Mouse (Mus musculus): ENCODE results near the gene Nudcd3. TPM values are rescaled to one million over a fixed set of nuclear protein-coding genes. Genes with fewer than 3 reads are reported as not detected.

Gene Nudcd3
- 10 to 100 TPM; 28.9 to 32.6 TPM for polyA plus RNA-seq (2017; shearing (Covaris generic))

DNA sequence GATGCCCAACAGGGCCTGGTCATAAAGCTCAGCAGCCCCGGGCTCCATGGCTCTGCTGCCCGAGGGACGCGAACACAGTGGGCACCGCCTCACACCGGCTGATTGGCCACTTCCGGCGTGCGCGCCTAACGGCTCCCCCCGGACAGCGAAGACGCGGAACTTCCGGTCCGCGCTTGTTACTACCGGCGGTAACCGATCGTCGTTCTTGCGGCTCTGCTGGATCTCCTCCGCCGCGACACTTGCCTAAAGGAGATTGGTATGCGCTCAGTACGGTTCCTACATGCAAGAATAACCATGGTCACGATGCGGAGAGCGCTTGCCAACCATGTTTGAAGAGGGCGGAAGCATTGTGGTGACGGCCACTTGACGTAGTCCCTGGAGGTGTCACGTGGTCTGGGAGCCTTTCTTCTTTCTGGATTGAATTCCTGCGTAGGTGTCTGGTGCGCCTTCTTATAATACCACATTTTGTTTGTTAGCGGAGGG is at the start of gene Nudcd3:
Gene Nudcd3 (minus strand): TSS at position 329 of the 483 bp plus-strand sequence.
- peak; percentile 88 for ATAC-seq

DNA sequence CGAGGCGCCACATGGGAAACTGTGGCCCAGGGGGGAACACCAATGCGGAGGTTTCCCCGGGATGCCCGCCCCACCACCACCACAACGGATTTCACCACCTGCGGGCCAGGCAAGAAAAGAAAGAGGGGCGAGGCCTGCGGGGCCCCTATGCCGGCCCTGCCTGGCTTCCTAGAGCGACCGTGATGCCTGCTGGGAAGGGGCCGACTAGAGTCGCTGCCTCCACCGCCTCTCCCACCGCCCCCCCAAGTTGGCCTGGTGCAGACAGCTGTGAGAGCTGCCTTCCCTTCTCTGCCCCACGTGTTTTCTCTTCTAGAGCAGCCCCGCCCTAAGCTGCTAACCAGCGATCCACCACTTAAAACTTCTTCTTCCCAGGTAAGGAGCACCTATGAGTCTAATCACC is 44.5 kb upstream of the Nudcd3 start:
- no peak for ATAC-seq

DNA sequence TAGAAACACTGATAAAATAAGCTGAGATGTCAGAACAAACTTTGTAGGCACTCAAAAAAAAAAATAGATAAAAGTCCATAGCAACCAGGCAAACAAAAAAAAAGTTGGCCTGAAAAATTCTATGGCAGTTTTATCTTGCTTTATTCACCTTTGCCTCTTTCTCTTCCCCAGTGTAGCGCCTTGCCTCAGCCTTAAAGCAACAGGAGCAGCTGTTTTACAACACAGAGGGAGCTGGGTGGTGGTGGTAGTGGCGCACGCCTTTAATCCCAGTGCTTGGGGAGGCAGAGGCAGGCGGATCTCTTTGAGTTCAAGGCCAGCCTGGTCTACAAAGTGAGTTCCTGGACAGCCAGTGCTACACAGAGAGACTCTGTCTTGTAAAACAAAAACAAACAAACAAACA is 32.8 kb upstream of the Nudcd3 start:
- no peak for ATAC-seq

DNA sequence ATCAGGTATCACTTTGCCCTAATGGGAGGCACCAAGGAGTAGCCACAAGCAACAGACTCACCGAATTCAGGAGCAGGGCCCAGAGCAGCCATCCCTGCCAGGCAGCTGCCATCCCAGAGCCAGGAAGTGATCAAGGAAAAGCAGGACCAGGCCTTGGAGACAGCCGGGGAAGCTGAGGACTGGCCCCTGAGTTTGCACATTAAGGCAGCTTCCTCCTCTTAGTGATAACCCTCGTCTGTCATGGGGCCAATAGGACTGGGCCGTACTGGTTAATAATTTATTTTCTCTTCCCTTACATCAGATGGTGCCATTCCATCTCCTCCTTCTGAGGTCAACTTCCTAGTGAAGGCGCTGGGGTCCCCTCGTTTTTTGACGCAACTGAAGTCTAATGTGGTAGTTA is 29.8 kb upstream of the Nudcd3 start, which contains the start of gene Npc1l1:
Gene Npc1l1 (minus strand): TSS at position 132 of the 400 bp plus-strand sequence.
- no peak for ATAC-seq

DNA sequence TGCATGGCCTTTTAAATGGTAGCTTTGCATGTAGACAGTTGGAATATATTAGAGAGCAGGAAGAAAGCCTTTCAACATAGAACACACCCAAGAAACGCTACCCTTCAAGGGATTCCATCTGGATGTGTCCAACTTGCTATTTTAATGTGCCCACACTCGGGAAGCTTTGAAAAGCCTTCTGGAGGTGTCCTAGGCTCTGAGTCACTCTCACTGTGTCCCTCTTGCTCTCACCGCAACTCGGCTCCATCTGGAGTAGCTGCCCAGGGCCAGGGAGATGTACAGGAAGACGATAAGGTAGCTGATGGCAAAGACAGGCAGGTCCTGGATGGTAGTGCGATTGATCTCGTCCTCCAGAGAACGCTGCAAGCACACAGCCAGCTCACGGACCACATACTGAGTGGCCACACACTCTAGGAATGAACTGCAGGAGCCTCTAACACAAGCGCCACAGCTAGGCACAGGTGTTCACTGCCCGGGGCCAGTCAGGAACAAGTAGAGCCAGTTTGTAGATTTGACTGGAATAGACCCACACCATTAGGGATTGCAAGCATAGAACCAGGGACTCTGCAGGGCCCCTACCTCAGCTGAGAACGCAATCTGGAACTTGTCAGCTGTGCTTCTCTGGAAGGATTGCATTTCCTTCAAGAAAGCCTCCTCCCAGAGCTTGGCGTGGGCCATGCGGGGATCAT is 24.5 kb upstream of the Nudcd3 start:
- ATAC-seq: no peak

DNA sequence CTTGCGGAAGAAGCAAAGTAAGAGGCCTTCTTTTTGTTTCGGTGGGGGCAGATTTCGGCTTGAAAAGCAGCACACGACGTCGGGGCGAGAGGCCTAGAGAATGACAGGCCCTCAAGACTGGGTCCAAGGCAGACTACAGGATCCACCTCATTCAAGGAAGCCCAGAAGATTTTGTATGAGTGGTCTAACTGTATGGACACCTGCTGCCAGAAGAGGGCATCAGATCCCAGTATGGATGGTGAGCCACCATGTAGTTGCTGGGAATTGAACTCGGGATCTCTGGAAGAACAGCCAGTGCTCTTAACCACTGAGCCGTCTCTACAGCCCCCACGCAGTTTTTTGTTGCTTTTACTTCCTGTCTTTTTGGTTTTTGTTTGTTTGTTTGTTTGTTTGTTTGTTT is 22.0 kb upstream of the Nudcd3 start:
- no peak for ATAC-seq

DNA sequence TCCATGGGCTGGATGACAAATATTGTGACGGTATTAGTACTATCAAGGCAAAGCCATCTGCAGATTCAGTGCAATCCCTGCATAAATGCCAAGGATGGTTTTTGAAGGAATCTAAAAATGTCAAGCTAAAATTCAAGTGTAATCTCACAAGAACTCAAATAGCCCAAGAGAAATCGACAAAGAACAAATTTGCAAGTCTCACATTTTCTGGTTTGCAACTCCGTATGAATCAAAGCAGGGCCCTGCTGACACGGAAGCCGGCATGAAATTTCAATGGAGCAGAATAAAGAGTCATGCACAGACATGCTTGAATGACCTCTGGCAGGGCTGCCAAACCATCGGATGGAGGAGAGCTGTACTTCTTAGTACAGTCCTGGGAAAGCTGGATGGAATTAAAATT is 19.8 kb upstream of the Nudcd3 start:
- ATAC-seq: no peak

DNA sequence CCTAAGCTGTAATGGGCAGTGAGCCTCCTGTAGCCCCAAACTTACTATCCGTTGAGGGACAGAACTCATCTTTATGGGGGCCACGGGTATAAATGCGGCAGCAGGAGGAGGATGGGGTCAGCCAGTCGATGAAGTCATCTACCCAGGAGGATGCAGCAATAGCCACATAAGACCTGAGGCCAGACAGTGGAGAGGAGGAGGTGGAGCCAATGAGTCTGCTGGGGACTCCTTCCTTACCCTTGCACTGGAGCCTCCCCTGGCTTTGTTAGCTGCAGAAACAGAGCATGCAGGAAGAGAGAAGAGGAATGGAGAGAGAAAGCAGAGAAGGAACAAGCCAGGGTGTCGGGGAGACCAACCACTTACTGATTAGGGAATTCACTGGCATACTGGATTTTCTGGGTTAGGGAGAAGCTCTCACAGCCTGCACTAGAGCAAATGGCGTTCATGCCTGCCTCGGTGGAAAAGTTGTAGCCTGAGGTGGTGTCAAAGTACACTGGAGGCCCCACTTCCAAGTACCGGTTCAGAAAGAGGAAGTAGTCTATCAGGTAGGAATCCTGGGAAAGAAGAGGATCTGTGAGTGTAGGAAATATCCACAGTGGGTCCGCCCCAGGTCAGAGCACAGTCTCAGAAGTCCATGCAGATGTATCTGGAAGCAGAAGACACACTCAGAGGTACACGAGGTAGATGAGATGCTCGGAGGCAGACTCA is 18.1 kb upstream of the Nudcd3 start:
- no peak for ATAC-seq

DNA sequence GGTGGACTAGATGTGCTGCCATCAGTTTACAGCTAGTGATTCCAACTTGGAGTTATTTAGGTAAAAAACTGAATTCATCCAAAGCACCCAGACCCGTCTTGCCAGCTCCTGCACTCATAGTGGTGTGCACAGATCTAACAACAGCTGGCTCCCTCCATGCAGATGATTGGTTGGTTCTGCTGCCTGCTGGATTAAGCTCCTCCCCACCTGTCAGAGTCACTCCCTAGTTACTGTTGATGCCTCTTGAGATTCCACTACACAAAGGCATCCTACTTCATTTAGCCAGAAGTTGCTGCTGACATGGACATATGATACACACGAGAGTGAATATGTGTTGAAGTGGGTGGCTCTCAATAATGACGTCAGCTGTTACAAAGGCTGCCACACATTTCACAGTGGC is 16.6 kb upstream of the Nudcd3 start:
- no peak for ATAC-seq

DNA sequence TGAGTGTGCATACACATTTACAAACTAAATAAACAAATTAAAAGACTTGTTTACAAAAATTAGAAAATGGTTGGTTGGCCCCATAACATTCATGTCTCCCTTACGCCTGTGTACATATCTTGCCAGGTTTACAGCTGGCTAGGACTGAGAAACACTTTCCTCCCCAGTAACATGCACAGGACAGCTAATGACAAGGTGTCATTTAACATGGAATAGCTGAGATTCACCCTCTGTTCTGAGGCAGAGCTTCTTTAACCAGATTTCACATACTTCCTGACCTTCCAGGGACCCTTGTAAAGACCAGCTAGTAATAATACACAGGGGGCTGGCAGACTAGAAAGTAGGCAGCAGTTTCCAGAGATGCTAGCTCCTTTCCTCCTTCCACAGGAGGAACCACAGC is 7.9 kb upstream of the Nudcd3 start:
- no peak for ATAC-seq

DNA sequence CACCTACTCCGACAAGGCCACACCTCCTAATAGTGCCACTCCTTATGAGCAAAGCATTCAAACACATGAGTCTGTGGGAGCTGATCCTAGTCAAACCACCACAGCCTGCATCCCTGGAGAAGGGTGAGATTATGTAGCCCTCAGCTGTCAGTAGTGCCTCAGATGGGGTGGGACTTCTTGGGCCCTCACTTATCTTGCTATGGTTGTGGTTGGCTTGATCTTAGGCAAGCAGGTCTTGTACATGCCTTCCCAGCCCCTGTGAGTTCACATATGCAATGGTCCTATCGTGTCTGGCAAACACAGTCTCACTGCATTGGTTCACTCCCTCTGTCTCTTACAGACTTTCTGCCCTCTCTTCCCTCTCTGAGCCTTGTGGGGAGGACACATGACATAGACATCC is 6.9 kb upstream of the Nudcd3 start:
- no peak for ATAC-seq

DNA sequence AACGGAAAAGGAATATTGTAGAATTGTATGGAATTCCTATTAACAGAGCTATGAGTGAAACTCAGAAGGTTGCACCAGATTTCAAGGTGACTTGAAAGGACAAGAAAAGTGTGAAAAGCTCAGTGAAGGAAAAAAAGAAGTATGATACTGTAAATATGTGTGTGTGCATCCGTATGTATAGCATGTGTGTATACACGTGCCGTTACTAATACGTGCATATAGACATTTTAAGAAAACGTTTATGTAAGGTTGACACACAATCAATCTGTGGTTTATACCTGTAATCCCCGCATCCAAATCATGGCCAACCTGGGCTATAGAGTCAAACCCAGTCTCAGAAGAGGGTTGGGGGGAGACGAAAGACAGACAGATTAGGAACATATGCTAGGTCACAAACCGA is 355 bp upstream of the Nudcd3 start:
- ATAC-seq: no peak

DNA sequence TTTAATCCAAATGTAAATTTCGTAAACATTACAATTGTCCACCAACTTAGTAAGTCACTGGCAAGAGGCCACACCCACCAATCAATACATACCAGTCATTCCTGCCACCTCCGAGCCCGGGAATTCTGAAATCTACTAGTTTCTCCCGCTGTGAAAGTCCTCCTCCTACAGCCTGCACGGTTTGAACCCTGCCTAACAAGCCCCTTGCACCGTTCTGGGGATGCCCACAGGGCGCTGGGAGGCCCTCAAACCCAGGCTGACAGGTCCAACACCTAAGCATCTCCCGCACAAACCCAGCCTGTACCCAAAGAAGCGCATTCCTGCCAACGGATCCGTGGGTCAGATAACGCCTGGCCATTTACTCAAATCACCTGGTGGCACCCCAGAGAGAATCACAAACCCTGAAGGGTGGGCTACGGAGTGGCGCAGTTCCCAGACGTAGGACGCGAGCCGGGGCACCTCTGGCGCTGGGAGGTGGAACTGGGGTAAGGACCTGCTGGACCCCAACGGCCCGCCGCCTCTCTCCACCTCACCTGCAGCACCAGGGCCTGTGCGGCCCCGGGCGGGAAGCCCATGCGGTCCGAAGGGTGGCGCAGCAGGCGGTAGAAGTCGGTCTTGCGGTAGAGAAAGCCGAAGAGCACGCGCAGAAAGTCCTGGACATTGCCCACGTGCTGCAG is 667 bp downstream of the Nudcd3 start, which contains the start of gene A730071L15Rik:
Gene A730071L15Rik (plus strand): TSS at position 620 of the 677 bp plus-strand sequence.
- no peak for ATAC-seq

DNA sequence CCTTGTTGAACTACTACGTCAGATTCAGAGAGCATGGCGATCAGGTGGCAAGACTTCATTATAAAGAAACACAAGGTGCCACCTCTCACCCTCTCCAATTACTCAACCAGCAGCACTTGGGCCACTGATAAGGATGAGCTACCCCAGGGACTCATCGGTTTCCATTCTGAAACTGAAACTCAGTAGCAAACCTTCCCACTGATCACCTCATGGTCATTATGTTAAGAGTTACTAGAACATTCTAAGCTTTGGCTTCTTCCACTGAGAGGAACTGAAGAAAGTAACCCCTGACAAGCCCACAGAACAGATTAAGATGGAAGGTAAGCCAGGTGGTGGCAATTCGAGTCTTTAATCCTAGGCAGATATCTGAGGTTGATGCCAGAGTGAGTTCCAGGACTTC is 1.8 kb downstream of the Nudcd3 start:
- ATAC-seq: no peak

DNA sequence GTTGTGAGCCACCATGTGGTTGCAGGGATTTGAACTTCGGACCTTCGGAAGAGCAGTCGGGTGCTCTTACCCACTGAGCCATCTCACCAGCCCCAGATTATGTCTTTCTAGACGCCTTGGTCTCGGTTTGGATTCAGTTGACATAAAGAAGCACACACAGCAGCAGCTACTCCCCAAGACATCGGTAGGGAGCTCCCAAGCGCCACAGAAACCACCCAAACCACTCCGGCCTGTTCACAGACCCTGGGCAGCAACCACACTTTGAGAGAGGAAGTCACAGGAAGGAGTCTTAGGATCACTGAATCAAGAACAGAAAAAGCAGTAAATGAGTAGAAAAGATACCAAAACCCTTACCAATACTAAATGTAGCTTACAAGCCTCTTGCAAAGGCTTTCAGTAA is 3.4 kb downstream of the Nudcd3 start:
- no peak for ATAC-seq

DNA sequence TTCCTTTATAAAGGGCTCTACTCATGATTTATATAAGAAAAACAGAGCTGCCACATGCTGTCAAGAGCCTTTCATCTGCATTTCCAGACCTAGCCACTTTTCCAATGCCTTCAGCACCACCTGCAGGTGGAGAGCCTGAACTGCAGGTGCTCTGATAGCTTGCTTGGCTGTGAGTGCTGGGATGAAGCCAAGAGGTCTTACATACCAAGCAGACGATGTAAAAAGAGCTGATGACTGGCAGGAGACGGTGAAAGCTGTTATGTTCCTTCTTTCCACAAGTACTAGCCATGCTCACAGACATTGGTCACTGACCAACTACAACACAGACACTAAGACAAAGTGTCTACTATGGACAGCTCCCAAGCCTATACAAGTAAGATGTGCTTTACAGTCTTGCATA is 12.3 kb downstream of the Nudcd3 start:
- ATAC-seq: peak; percentile 34

DNA sequence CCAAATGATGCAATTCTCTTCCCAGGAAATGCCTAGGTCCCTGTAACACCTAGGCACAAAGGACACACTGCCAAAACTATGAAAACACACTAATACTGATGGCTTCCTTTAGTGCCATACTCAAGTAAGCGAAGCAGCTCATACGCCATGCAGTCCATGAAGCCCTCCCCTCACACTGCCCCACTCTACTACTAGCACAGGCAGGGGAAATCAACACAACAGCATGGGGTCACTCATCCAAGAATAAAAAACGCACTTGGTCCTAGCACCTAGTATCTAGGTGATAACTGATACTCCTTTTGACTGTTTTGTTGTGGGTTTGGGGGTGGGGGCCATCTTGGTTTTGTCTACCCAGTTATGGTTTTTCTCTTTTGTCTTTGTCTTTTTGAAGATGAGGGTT is 12.8 kb downstream of the Nudcd3 start:
- no peak for ATAC-seq

DNA sequence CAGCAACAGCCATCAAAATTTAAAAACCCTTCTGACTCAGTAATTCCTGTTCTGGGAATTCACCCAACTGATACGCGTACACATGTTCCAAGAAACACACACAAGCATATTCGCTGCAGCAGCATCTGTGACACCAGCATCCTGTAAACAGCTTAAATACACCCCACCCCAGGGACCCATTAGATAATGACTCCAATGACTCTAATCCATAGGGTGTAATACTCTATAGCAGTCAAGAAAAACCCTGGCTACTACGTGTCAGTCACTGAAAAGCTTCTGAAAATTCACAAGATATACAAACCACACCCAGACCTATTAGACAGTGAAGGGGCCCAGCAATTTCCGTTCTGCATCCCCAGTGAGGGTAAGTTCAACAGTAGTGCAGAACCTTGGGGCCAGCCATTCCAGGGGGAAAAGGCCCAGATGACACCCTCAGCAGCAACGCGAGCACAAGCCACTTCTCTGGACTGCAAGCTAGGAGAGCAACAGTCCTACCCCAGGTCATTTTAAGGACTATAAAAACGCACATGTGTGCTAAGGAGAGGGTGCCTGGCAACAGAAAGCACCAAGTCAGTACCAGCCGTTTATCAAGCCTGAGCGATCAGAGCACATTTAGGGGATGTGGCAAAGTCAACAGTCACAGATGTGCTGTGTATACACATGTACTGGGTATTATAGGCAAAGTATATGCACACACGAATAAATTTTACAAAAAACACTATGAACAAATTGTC is 15.8 kb downstream of the Nudcd3 start:
- ATAC-seq: peak; percentile 60

DNA sequence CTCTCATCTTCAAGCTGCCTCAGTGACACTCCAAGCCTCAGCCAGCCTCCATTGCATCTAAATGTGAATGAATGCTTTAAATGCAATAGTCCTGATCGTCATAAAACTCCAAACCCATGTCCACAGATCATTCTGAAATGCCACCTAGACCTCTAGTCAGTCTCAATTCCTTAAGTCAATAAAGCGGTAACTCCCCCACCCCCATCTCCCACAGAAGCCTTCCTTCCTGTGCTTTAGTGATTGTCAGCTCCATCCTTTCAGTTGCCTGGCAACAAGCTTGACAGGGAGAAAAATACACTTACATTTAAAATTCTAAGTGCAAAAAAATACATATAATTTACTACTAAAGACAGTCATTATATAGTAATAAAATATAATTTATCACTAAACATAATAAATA is 17.0 kb downstream of the Nudcd3 start:
- no peak for ATAC-seq

DNA sequence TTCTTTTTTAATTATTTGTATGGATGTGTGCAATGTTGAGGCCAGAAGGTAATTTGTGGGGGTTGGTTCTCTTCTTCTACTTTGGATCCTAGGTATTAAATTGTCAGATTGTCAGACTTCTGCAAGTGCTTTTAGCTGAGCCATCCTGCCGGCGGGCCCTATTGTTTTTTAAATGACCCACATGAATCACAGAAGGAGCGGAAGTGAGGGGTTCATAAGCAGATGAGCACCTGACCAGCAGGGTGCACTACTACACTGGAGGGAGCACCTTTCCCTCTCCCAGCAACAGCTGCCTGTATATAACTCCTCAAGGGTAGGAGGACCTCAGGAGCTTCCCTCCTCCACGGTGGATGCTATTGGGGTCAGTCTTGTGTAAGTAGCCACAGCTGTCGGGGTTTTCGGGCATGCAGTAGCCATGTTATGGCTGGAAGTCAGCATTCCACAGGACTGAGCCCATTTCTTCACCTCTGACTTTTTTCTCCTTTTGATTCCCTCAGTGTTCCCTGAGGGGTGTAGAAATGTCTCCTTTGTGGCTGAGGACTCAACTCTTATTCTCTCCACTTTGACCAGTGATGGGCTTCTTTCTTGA is 19.3 kb downstream of the Nudcd3 start:
- ATAC-seq: peak; percentile 32

DNA sequence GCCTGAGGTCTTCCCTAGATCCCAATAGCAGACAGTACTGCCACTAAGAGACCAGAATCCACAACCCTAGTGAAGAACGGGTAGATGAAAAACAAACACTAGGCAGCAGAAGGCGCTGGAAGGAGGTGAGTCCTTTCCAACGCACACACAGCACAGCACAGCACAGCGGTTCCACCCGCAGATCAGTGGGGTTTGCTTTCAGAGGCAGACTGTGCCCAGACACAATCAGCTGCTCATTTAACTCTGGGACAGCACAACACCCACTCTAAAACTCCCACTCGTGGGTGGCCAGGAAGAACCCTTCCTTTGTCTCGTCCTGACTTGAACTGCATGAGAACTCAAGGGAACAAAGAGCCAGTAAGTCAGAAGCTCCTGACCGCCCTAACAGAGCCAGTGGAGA is 21.0 kb downstream of the Nudcd3 start:
- peak; percentile 12 for ATAC-seq

DNA sequence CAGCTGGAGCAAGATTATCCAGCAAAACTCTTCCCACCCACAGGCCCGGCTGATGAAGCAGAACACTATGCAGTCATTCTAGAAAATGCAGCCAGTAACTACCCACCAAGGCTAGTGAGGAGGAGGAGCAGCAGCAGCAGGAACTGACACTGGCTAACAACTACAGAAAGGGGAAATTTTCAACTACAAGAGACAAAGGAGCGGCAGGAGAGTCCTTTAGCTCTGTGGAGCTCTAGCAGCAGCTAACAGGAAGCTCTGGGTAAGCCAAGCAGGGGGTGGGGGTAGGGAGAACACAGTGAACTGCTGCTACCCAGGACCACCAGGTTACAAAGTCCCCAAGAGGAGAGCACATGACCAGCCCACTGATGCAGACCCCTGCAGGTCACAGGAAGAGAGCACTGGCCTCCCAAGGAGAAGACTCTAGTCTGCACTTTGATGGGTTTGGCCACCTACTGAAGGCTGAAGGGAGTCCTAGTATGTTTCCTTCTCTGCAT is 21.5 kb downstream of the Nudcd3 start:
- ATAC-seq: peak; percentile 80

Data from activated CD4-positive, CD25-positive, alpha-beta regulatory T cell, adult 4 months (primary cell).